Mouse (Mus musculus) C2C12 (cell line): ENCODE results near the gene Clec1b.

ENCODE experiments used
- CTCF ChIP-seq: IDR thresholded peaks from one replicate; pipeline ENCODE4 v1.5.1; 2011; ENCODE audit not compliant: control insufficient read depth, insufficient read depth, insufficient read length
- MAX ChIP-seq: IDR thresholded peaks from one replicate; pipeline ENCODE4 v1.6.1; 2011; ENCODE audit warnings: mild to moderate bottlenecking, control low read depth
- MYOD1 ChIP-seq: IDR thresholded peaks from one replicate; pipeline ENCODE4 v1.6.1; 2011; ENCODE audit warnings: low read depth; ENCODE audit not compliant: control insufficient read depth, insufficient read length
- MYOG ChIP-seq: IDR thresholded peaks from one replicate; pipeline ENCODE4 v1.6.1; 2011; ENCODE audit not compliant: control insufficient read depth, insufficient read length; ENCODE audit errors: extremely low read depth

- TF ChIP-seq CTCF (no peak), MYOD1 (no peak), MAX (no peak), MYOG (no peak)
These were observed 27.5 kb upstream of the Clec1b start for GRCm38 (mm10) chr6:129369374-129370132.
